Mouse (Mus musculus): ENCODE data around the gene Capn2. TPM values are rescaled to one million over a fixed set of nuclear protein-coding genes. Genes with fewer than 3 reads are reported as not detected.

Gene Capn2
- polyA plus RNA-seq, 1 experiment: 132 TPM

DNA sequence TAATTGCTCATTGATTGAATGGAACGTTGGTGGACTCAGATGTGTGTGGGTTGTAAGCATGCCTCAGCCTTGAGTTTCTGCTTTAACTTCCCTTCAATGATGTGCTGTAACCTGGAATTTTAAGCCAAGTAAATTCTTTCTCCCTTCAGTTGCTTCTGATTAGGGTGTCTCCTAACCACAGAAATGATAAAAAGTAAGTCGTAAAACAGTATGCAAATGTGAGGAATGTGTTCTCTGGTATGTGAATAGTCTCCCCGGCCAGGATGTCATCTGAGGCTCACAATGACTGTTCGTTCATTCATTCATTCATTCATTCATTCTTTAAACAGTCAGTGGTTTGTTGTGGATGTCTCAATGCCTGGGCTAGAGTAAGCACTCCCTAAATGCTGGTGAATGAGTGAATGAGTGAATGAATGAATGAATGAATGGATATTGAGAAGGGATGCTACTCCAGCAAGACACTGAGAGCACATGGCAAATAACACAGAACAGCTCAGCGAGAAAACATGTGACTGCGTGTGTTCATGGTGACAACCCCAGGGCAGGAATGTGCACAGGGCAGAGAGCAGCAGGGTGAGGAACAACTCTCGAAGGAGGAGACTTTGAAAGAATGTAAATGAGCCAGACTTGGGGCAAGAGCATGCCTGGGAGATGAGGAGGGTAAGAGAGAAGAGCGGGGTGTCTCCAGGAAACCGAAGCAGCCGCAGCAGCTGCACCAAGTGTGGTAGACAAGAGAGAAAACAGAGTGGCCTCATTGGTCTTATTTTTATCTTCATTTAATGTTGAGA is 2.4 kb downstream of the Capn2 start:
- no peak for TF ChIP-seq POLR2A (IDR thresholded peaks at IDR 0.05; ENCODE audit: borderline replicate concordance, low read depth, low read length)
- TF ChIP-seq CTCF (IDR thresholded peaks at IDR 0.05; ENCODE audit: low read depth, low read length): no peak
- Histone ChIP-seq H3K4me3 (ENCODE audit: insufficient read depth, low read length) (no peak overlapping the region), H3K4me1 (ENCODE audit: control insufficient read depth, insufficient read depth, low read length) (peaks cover 61% of the 10 kb centered on the region), H3K27ac (ENCODE audit: insufficient read depth, low read depth, low read length) (no peak overlapping the region)

DNA sequence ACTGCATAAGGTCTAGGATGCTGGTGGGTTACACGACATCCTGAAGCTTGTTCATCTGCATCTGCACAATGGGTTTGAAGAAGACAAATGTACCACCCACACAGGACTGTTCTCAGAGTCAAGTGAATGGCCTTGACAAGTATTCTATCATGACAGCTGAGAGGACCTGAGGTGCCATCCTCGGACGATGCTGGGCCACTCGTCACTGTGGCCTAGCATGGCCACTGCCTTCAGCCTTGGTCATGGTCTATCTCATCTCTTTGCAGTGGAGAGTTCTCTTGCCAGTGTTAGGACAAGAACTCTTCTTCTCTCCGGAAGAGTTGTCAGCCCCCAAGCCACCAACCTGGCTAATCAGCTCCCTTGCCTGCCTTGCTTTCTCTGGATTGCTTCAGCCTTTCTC is 3.7 kb downstream of the Capn2 start:
- TF ChIP-seq POLR2A (IDR thresholded peaks at IDR 0.05; ENCODE audit: borderline replicate concordance, low read depth, low read length) (no peak), CTCF (IDR thresholded peaks at IDR 0.05; ENCODE audit: low read depth, low read length) (no peak)
- Histone ChIP-seq H3K4me1 (ENCODE audit: control insufficient read depth, insufficient read depth, low read length) (peaks cover 50% of the 10 kb centered on the region), H3K4me3 (ENCODE audit: insufficient read depth, low read length) (no peak overlapping the region), H3K27ac (ENCODE audit: insufficient read depth, low read depth, low read length) (peak overlapping the region; percentile 84)

DNA sequence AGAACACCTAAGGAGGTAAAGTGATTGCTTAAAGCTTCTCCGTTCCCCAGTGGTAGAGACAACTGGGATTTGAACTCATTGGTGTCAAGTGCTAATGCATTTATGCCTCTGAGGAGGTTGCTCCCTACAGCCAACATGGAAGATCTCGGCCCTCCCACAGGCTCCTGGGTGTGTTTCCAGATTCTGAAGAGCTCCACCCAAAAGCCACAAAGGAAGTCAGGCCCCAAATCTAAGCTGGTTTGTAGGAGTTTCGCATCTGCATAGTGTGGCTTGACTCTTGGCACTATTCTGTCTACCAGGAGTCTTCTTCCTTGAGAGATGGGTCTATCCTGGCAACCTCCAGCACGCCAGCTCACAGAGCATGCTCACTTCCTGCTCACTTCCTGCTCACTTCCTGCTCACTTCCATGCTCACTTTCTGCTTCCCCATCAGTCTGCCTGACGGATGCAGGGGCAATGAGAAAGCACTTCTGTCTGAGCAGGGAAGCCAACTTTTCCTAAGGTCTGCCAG is 4.5 kb downstream of the Capn2 start:
- peak overlapping the region; percentile 84 for H3K27ac ChIP-seq (ENCODE audit: insufficient read depth, low read depth, low read length)
- TF ChIP-seq POLR2A (IDR thresholded peaks at IDR 0.05; ENCODE audit: borderline replicate concordance, low read depth, low read length) (no peak), CTCF (IDR thresholded peaks at IDR 0.05; ENCODE audit: low read depth, low read length) (no peak)
- no peak overlapping the region for H3K4me3 ChIP-seq (ENCODE audit: insufficient read depth, low read length)
- H3K4me1 ChIP-seq (ENCODE audit: control insufficient read depth, insufficient read depth, low read length): peaks cover 50% of the 10 kb centered on the region

DNA sequence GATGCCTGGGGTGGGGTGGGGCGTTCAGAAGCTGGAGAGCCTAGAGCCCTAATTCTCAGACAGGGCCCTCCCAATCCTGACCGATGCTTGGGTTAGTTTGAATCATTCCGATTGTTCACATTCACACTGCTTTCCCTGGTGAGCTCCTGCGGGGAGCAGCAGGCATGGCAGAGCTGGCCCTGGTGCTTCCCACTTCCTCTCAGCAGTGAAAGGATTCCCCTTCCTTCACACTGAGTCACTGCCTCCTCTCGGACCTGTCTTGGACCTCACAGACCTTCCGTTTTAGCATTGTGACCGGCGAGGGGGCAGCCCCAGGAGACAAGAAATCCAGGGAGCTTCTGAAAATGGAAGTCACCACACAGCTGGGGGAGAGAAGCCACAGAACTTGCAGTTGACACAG is 5.6 kb downstream of the Capn2 start:
- H3K4me1 ChIP-seq (ENCODE audit: control insufficient read depth, insufficient read depth, low read length): peaks cover 50% of the 10 kb centered on the region
- H3K27ac ChIP-seq (ENCODE audit: insufficient read depth, low read depth, low read length): peak overlapping the region; percentile 84
- H3K4me3 ChIP-seq (ENCODE audit: insufficient read depth, low read length): peak overlapping the region; percentile 27
- no peak for TF ChIP-seq CTCF (IDR thresholded peaks at IDR 0.05; ENCODE audit: low read depth, low read length)
- no peak for TF ChIP-seq POLR2A (IDR thresholded peaks at IDR 0.05; ENCODE audit: borderline replicate concordance, low read depth, low read length)

DNA sequence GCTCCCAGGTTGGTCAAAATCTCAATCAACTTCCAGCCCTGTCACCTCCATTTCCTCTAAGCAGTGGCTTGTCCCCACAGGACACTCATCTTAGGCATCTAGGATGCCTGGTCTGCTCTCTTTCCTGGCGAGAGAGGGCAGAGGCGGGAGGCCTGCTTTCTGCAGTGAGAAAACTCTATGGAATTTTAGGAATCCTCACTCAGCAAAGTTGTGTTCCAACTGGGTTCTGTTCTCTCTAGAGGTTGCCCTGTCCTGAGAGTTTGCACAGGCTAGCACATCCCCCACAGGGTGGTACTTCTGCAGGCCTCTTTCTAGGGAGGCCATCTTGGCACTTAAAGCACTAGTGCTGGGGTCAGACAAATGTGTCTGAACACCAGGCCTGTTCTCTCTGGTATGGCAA is 6.3 kb downstream of the Capn2 start:
- Histone ChIP-seq H3K4me3 (ENCODE audit: insufficient read depth, low read length) (no peak overlapping the region), H3K27ac (ENCODE audit: insufficient read depth, low read depth, low read length) (no peak overlapping the region; the same call in 1 of the 2 replicates), H3K4me1 (ENCODE audit: control insufficient read depth, insufficient read depth, low read length) (peaks cover 51% of the 10 kb centered on the region)
- TF ChIP-seq POLR2A (IDR thresholded peaks at IDR 0.05; ENCODE audit: borderline replicate concordance, low read depth, low read length) (no peak), CTCF (IDR thresholded peaks at IDR 0.05; ENCODE audit: low read depth, low read length) (peak; percentile 6; the same call in 1 of the 2 replicates)

DNA sequence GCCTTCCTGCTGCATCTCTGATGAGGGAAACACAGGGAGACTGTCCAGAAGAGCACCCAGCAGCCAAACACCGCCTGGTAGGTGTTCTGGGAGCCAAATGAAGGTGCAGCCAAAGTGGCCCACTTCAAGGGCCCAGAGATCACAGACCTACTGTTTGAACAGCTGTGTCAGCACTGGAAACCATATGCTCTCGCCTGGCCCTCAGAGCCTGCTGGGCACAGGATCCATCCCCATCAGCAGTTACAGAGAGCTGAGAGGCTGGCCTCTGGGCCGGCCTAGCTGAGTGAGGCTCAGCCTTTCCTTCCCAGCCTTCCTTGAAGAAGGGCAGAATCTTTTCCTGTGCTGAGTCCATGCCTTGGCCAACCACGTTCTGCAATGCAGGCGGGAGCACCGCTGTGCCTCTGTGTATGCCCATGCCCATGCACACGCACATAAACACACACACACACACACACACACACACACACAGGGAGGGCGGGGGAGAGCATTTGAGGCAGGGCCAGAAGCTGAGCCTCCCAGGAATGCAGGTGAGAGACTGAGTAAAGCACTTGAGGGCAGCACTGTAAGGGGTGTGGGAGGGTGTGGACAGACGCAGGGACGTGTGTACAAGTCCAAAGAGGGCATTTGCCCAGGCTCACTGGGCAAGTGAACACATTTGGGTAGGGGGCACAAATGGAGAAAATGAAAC is 8.2 kb downstream of the Capn2 start:
- H3K4me1 ChIP-seq (ENCODE audit: control insufficient read depth, insufficient read depth, low read length): peaks cover 51% of the 10 kb centered on the region
- no peak overlapping the region for H3K27ac ChIP-seq (ENCODE audit: insufficient read depth, low read depth, low read length)
- TF ChIP-seq CTCF (IDR thresholded peaks at IDR 0.05; ENCODE audit: low read depth, low read length) (no peak), POLR2A (IDR thresholded peaks at IDR 0.05; ENCODE audit: borderline replicate concordance, low read depth, low read length) (no peak)
- H3K4me3 ChIP-seq (ENCODE audit: insufficient read depth, low read length): no peak overlapping the region

DNA sequence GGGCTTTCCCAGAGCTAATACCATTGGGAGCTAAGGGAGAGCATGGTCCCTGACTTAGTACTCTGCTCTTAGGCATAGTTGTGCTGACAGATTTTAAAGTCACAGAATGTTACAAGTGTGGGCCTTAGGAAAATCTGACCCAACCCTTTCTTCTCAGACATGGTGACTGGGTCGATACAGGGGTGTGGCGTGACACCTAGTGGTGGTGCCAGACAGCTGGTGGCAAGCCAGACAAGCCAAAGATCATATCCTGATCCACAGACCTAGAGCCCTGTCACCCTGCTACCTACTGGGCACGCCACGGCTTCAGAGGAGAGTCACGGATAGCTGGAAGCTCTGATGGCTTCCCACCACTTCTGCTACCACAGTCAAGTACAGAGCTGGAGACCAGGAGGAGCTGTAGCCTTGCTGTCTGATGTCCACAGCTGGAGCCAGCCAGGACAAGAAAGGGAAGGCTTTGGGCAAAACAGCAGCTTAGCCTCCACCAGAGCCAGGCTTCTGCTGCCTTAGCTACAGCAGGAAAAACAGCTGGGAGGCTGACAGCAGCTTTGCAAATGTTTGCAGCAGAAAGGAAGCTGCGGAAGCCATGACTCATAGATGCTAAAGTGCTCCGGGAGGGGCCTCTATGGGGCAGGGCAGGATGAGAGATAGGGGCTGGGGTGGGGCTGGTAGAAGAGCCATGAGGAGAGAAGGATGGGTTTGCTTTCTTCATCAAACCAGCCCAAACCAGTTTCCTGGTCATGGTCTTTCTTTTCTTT is 11.0 kb downstream of the Capn2 start:
- Histone ChIP-seq H3K4me3 (ENCODE audit: insufficient read depth, low read length) (no peak overlapping the region), H3K4me1 (ENCODE audit: control insufficient read depth, insufficient read depth, low read length) (peaks cover 38% of the 10 kb centered on the region), H3K27ac (ENCODE audit: insufficient read depth, low read depth, low read length) (peak overlapping the region; percentile 70)
- TF ChIP-seq POLR2A (IDR thresholded peaks at IDR 0.05; ENCODE audit: borderline replicate concordance, low read depth, low read length): no peak
- TF ChIP-seq CTCF (IDR thresholded peaks at IDR 0.05; ENCODE audit: low read depth, low read length): no peak

DNA sequence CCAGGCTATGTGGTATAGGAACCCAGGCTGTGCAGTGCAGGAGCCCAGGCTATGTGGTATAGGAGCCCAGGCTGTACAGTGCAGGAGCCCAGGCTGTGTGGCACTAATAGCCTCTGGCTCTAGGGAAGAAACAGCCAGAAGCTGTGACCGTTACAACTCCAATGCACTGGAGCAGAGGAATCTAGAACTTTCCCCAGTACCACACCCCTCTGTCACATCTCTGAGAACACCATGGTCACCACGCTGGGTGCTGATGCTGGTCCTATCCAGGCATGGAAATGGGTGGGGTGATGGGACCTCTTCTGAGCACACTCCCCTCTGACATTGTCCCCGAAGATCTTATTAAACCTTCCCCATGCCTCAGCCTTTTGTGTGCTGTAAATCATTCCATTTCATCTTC is 12.1 kb downstream of the Capn2 start:
- no peak overlapping the region for H3K27ac ChIP-seq (ENCODE audit: insufficient read depth, low read depth, low read length)
- H3K4me1 ChIP-seq (ENCODE audit: control insufficient read depth, insufficient read depth, low read length): peaks cover 33% of the 10 kb centered on the region
- no peak overlapping the region for H3K4me3 ChIP-seq (ENCODE audit: insufficient read depth, low read length)
- no peak for TF ChIP-seq POLR2A (IDR thresholded peaks at IDR 0.05; ENCODE audit: borderline replicate concordance, low read depth, low read length)

DNA sequence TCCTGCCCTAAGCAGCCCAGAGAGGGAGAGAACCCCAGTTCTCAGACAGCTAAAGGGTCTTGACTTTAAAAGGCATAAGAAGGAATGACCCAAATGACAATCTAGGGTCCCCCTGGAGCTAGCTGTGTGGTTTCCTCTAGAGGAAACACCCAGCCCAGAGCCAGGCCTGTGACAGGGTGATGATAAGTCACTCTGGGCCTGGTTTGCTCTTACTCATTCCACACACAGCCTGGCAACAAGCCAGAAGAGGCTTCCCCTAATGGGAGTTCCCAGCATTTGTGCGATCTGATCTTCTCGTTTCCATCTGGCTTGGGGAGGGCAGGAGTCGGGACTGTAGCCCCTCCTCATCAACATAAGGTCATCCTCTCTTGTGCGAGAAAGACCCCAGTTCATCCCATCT is 13.2 kb downstream of the Capn2 start:
- Histone ChIP-seq H3K4me1 (ENCODE audit: control insufficient read depth, insufficient read depth, low read length) (peaks cover 33% of the 10 kb centered on the region), H3K4me3 (ENCODE audit: insufficient read depth, low read length) (0 out of 2 replicates have a peak overlapping the region, but pooled peaks have one; percentile 13), H3K27ac (ENCODE audit: insufficient read depth, low read depth, low read length) (peak overlapping the region; percentile 26; the same call in 1 of the 2 replicates)
- TF ChIP-seq CTCF (IDR thresholded peaks at IDR 0.05; ENCODE audit: low read depth, low read length): no peak
- no peak for TF ChIP-seq POLR2A (IDR thresholded peaks at IDR 0.05; ENCODE audit: borderline replicate concordance, low read depth, low read length)

All from bone marrow macrophage, adult 2 months (primary cell).